Mouse (Mus musculus) heart, postnatal 4 days (tissue): ENCODE measurements at regions not wholly inside any gene's neighbourhood (a gene's known extent, or its start where the extent isn't known, plus 50 kb on each side); places are given as distances from the start of the nearest gene placed in this dataset.
A peak's percentile ranks its signal among the peaks of the same experiment; 100 is the strongest.
"Not testable (repeated sequence)": the region's sequence is repeated elsewhere in the genome, so short reads cannot be mapped to it uniquely, and the experiment has no call there.

Experiments used
- DNase-seq: peaks from one replicate; pipeline ENCODE4 v3.0.0; 2021

GRCm38 (mm10) chr5:4248422-4248821 is 56.3 kb downstream of the Mterf1b start:
- DNase-seq = no peak

DNA sequence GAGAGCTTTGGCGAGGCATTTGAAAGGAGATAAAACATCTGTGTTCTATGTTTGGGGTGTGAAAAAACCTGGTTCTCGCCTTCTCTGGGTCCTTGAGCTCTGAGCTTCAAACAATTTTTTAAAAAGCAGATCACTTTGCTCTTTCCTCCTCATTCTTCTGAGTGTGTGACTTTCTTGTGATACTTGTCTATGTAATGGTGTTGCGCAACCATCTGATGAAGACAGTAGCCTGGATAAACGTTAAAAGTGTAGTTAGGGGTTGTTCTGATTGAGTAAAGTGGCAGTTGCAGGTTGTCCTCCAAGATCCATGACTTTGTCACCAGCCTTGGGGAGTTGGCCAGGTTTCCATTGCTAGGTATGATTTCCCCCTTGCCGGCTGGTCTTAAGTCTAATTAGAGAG is 62.1 kb downstream of the Mterf1b start:
- not testable (repeated sequence) for DNase-seq

- DNase-seq = no peak
Observed at GRCm38 (mm10) chr5:4257048-4257750, 65.0 kb downstream of the Mterf1b start.

GRCm38 (mm10) chr5:4259260-4259659 is 67.1 kb downstream of the Mterf1b start:
- no peak for DNase-seq

DNA sequence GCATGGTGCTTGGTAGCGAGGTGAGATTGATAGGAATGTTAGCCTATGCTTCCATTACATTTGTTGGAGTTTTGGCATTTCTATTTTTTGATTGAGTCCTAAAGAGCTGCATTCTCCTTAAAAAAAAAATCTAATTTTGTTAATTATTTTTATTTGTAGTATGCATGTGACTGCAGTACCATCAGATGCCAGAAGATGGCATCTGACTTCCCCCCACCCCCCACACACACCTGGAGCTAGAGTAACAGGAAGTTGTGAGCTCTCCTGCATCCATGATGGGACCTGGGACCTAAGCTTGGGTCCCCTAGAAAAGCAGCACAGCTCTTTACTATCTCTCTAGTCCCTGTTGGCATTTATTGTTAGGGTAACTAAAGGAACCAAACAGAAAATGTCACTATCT is 70.5 kb downstream of the Mterf1b start:
- DNase-seq = no peak

DNA sequence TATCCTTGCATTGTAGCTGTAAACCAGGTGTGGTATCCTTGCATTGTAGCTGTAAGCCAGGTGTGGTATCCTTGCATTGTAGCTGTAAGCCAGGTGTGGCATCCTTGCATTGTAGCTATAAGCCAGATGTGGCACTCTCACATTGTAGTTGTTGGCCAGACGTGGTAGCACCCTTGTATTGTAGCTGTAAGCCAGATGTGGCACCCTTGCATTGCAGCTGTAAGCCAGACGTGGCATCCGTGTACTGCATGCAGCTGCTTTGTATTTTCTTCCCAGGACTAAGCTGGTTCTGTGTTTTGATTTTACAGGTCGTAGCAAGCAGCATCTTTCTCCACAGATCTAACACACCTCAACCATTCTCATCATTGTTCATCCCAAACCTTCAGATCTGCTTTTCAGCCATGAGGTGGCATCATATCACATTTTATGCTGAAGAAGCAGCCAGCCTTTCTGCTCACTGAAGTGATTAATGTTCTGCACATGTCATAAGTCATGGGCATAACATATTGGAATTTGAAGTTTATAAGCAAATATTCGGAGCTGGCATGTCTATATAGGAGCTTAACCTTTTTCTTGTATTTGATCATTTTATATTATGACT is 71.5 kb downstream of the Mterf1b start:
- DNase-seq = peak; percentile 12

GRCm38 (mm10) chr5:4267717-4268116 is 75.5 kb downstream of the Mterf1b start:
- no peak for DNase-seq

- DNase-seq = peak; percentile 9
Observed at GRCm38 (mm10) chr5:4273001-4273400, 80.8 kb downstream of the Mterf1b start.

DNA sequence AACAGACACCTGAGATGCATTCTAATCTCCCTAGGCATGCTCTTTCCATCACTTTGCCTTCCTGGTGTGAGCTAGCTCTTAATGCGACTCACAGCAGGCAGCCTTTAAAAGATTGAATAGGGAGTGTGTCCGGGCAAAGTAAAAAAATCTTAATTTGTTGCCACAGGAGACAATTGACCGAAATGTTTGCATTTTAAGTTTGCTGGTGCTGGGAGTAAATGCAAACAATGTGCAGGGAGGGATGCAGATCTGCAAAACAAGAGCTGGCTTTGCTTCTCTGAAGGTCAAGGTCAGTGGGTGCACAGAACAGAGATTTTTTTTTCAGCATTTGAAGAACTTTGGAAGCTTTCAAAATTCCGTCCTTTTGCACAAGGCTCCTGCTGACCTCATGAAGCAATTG is 111.4 kb downstream of the Mterf1b start:
- no peak for DNase-seq

GRCm38 (mm10) chr5:4304201-4304600 is 112.0 kb downstream of the Mterf1b start:
- DNase-seq = no peak

- DNase-seq = no peak
Observed at GRCm38 (mm10) chr5:4308514-4308913, 116.3 kb downstream of the Mterf1b start.

- peak; percentile 9 for DNase-seq
Observed at GRCm38 (mm10) chr5:4311169-4311568, 119.0 kb downstream of the Mterf1b start.

DNA sequence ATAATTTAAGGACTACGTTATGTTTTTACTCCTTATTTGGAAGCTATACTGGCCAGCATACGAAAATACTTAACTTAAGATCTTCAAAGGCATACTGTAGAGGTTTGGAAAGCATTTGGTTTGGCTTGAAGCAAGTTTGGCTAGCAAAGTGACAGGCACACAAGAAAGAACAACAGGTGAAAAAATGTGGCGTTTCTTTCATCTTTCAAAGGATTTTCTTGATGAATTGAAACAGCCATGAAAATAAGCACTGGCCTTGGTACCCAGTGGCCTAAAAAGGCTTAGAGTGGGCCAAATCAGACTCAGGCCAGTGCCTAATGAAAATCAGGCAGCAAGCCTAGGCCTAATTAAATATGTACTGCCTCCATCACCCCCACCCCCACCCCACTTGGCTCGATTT is 119.4 kb downstream of the Mterf1b start:
- no peak for DNase-seq

GRCm38 (mm10) chr5:4312675-4313074 is 120.5 kb downstream of the Mterf1b start:
- peak; percentile 6 for DNase-seq

DNA sequence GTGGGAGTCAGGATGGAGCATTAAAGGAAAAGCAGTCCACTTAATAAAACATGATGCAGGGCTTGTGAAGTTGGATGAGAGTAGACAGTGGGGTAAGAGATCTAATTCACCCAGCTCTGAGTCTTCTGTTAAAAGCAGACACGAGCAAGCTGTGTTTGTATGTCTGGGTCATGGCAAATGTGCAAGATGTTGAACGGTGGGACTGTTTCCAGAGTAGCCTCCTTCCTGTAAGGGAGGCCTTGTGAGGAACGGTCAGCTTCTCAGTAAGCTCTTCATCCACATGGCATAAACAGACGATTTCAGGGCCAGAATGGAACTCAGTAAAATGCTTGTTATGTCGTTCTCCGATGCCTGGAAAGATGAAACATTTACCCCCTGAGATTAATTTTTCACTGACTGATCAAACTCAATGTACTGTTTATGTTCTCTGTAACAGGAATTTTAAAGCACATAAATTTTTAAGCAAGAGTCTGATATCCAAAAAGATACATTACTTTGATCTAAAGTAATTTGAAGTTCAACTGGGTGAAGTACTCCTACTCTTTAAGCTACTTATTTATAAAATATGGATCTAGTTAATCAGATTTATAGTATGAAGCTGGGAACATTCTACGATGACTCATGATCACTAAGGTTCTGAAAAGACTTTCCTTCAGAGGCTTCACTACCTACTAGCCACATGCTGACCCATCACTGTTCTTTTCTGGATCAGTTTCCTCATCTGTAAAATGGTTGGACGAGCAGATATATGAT is 130.6 kb downstream of the Mterf1b start:
- DNase-seq = no peak

- no peak for DNase-seq
Observed at GRCm38 (mm10) chr5:4323387-4323704, 131.2 kb downstream of the Mterf1b start.

DNA sequence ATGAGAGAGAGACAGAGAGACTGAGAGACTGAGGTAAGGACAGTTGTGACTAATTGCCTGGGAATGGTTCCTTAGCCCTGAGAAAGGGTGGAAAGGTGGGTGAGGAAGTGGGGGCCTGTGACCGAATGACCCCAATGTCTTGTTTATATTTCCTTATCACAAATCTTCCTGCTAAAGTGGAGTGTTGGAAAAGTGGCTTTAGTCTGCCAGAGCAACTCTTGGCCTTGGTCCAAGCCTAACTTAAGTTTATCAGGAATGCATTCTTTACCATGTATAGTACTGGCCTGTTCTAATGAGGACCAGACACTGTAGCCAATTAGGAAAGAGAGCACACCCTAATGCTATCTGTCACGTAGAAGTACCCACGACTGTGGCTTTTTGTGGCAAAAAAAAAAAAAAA is 133.6 kb downstream of the Mterf1b start:
- DNase-seq = peak; percentile 49

DNA sequence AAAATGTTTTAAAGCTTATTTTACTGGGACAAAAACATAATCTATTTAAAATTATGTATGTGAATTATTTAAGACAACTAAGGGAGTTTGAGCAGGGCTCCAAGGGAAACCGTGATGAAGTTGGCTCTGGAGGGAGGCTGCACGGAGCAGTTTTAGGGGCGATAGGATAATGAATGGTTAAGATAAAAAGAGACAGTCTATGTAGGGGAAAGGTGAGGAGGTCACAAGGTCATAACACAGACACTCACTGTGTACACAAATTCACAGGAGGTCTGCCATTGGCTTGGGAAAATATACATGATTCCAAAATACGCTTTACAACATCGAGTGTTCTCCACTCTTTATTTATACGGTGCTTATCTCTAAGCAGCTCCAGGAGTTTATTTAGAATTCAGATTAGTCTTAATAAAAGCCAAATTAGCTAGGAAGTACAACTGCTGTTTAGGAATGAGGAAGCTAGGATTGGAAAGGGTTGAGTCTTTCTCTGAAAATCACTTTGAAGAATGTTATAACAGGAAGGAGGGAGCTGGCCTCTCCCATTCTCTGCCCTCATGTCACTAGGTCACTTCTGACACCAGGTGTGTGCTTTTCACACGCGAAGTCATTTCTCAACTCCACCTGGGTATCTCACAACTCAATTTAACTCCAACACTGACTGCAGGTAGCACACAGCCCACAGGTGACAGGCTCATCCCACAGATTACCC is 134.3 kb downstream of the Mterf1b start:
- no peak for DNase-seq

DNA sequence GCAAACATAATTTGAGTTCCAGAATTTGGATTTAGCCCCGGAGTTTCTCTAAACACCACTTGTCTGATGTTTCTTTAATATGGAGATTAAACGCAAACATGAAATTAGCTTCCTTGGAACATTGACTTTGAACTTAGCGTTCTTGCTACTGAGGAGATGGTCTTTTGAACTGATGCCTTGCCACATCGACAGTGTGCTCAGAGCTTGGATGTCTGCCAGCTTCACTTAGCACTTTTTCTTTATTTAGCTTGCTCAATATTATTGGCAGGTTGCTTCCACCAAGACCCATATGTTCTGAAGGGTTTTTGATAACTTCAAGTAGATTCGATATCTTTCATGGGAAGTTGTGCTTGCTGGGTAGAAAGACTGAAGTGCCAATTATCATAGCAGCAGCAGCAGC is 143.5 kb downstream of the Mterf1b start:
- DNase-seq = no peak

DNA sequence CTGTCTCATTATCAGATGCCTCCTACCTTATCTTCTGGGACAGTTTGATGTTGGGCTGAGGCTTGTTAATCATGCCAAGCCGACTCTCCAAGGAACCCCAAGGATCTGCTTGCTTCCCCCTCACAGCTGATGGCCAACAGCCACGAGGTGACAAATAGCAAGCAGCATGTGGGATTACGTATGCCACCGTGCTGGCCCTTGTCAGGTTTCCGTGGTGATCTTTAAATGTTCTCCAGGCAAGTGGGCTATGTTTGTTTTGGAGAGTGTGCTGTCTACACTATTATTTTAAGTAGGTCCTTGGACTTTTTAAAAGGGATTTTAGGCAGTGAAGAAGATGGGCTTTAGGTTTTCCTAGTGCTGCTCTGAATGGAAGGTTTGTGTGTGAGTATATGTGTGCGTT is 149.8 kb downstream of the Mterf1b start:
- DNase-seq = no peak

- no peak for DNase-seq
Observed at GRCm38 (mm10) chr5:4344458-4344857, 152.3 kb downstream of the Mterf1b start.

DNA sequence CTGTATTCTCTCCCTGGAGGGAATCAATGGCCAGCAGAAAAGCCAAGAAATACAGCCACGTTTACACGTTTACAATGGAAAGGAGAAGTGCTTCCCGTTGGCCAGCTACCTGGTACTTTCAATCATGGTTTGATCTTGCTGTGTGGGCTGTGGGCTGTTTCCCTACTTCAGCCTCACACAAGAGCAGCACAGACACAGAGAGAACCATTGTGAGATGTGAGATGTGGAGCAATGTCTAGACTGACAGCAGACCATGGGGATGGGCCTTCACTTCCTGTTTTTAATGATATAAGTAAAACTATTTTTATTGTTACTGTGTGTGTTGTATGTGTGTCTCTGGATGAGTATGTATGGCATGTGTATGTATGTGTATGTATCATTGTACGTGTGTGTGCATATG is 156.2 kb downstream of the Mterf1b start:
- no peak for DNase-seq

DNA sequence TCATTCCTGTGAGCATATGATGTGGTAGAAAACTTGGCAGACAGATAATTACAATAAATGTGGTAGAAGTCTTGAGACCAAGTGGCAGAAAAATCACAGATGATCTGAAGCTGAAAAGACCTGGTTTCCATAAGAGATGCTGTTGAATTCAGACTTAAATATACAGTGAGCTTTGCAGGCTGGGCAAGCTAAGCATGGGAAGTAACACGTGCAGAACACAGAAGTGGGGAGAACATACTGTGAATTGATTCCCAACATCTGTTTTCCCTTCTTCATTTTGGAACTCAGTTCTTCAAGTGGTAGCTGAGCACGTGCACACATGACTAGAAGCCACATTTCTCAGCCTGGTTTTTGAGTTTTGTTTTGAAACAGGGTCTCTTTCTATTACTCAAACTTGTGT is 157.8 kb downstream of the Mterf1b start:
- DNase-seq = no peak
